8 mouse cellular contexts compared by ENCODE assay signal in genomic region chr17:71965733-71966606, GRCm38 (mm10).
DNase-seq lines count a peak whose midpoint lies in the region; ATAC-seq lines count a peak whose summit lies in the region.

No protein-coding gene starts in this region.

- no peaks in the 10 kb centered on the region for H3K4me1 ChIP-seq in forebrain, embryonic 11.5 days (replicated peaks; ENCODE audit: control insufficient read depth, insufficient read depth, low read length)
- H3K4me1 ChIP-seq in forebrain, embryonic 10.5 days: peaks cover 32% of the 10 kb centered on the region
- peaks cover 5% of the 10 kb centered on the region; the same call in 1 of the 2 replicates for H3K4me1 ChIP-seq in kidney, embryonic 15.5 days

- ATAC-seq in forebrain, embryonic 11.5 days (replicated peaks; ENCODE audit: low FRiP score): peak; percentile 44; the same call in 1 of the 2 replicates
- peak; percentile 77; the same call in 1 of the 2 replicates for ATAC-seq in kidney, embryonic 15.5 days (replicated peaks; ENCODE audit: low FRiP score)

- no peak overlapping the region for H3K4me3 ChIP-seq in forebrain, embryonic 11.5 days (ENCODE audit: low read depth, low read length)
- H3K4me3 ChIP-seq in forebrain, embryonic 10.5 days: no peak overlapping the region
- H3K4me3 ChIP-seq in kidney, embryonic 15.5 days (replicated peaks): no peak overlapping the region

- no peak overlapping the region for H3K9ac ChIP-seq in forebrain, embryonic 11.5 days (ENCODE audit: low read length)
- H3K9ac ChIP-seq in kidney, embryonic 15.5 days: no peak overlapping the region

- no peaks in the 10 kb centered on the region for H3K36me3 ChIP-seq in forebrain, embryonic 11.5 days (ENCODE audit: control insufficient read depth, insufficient read depth, low read length)
- H3K36me3 ChIP-seq in forebrain, embryonic 10.5 days (replicated peaks): no peaks in the 10 kb centered on the region
- H3K36me3 ChIP-seq in kidney, embryonic 15.5 days: no peaks in the 10 kb centered on the region

- no peaks in the 10 kb centered on the region for H3K9me3 ChIP-seq in forebrain, embryonic 11.5 days (ENCODE audit: control insufficient read depth, low read length)
- H3K9me3 ChIP-seq in forebrain, embryonic 10.5 days: no peaks in the 10 kb centered on the region
- no peaks in the 10 kb centered on the region for H3K9me3 ChIP-seq in kidney, embryonic 15.5 days (replicated peaks)

- 85% methylated on average over 9 of the region's 9 CpGs for WGBS in forebrain, embryonic 11.5 days
- WGBS in forebrain, embryonic 10.5 days: 87% methylated on average over 9 of the region's 9 CpGs
- WGBS in kidney, embryonic 15.5 days: 64% methylated on average over 9 of the region's 9 CpGs

- no peak overlapping the region for H3K4me2 ChIP-seq in forebrain, embryonic 11.5 days (ENCODE audit: low read depth, low read length, severe bottlenecking)
- no peak overlapping the region for H3K4me2 ChIP-seq in kidney, embryonic 15.5 days

- DNase-seq in forebrain, embryonic 11.5 days (ENCODE audit: low spot score): no peak
- DNase-seq in forebrain, embryonic 10.5 days (ENCODE audit: extremely low spot score, low spot score): no peak
- peak; percentile 51 for DNase-seq in 3134 (ENCODE audit: extremely low read depth, insufficient read length, low spot score)
- DNase-seq in cerebellum, adult 11 months: peak; percentile 67
- DNase-seq in frontal cortex, postnatal 36 days (ENCODE audit: low spot score in 2 of 2): peak; percentile 46 to 72
- peak; percentile 33 for DNase-seq in lung, postnatal 10 days
- peak; percentile 38 to 40 for DNase-seq in right cerebral cortex, postnatal 36 days (ENCODE audit: low spot score in 2 of 2)

- H3K27me3 ChIP-seq in forebrain, embryonic 11.5 days (ENCODE audit: control insufficient read depth, insufficient read depth, low read length): no peaks in the 10 kb centered on the region
- no peaks in the 10 kb centered on the region; the same call in 1 of the 2 replicates for H3K27me3 ChIP-seq in forebrain, embryonic 10.5 days (ENCODE audit: poor library complexity, severe bottlenecking)
- peaks cover 6% of the 10 kb centered on the region; the same call in 1 of the 2 replicates for H3K27me3 ChIP-seq in kidney, embryonic 15.5 days

- H3K27ac ChIP-seq in forebrain, embryonic 11.5 days (ENCODE audit: low read depth, low read length): no peak overlapping the region
- H3K27ac ChIP-seq in forebrain, embryonic 10.5 days: no peak overlapping the region
- H3K27ac ChIP-seq in kidney, embryonic 15.5 days: no peak overlapping the region

Comparison
In these comparisons a context has a peak if more than half of its experiments do, and no peak if none do; other contexts are left out.
1. DNase-seq: peak in 3134 (single experiment), cerebellum, adult 11 months (single experiment), frontal cortex, postnatal 36 days (2 of 2), lung, postnatal 10 days (single experiment) and right cerebral cortex, postnatal 36 days (2 of 2); none in forebrain, embryonic 11.5 days (single experiment) and forebrain, embryonic 10.5 days (single experiment).